Mouse (Mus musculus): ENCODE data around the gene Grhl1.
A peak's percentile ranks its signal among the peaks of the same experiment; 100 is the strongest.

The Grhl1 gene

DNA sequence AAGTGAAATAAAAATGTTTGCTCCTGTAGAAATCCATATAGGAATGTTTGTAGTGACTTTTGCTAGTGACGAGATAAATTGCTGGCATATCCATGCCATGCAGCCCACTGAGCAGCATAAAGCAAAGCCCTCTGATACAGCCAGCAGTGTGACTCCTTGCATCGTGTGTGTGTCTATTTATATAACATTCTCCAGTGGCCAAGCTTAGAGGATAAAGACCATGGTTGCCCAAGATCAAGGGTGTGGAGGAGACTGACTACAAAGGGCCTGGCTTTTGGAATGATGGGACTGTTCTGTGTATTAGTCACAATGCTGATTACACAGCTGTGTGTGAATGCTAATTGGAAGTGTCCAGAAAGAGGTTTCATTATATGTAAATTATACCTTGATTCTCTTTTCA, 19.6 kb upstream of the Grhl1 start:
- H3K27me3 ChIP-seq (ENCODE audit: insufficient read depth, low read length), result no peaks in the 10 kb centered on the region
- H3K36me3 ChIP-seq (ENCODE audit: insufficient read depth, low read length), result peaks cover 39% of the 10 kb centered on the region
- H3K4me1 ChIP-seq (replicated peaks; ENCODE audit: low read depth, low read length), result no peaks in the 10 kb centered on the region
- H3K9me3 ChIP-seq (ENCODE audit: low read length), result no peaks in the 10 kb centered on the region
- no peak for TF ChIP-seq CTCF (conservative IDR thresholded peaks at IDR 0.05; ENCODE audit: low read length)
- TF ChIP-seq NANOG (IDR thresholded peaks at IDR 0.05; ENCODE audit: borderline replicate concordance, low read length), result no peak
- TF ChIP-seq POU5F1 (IDR thresholded peaks at IDR 0.05; ENCODE audit: borderline replicate concordance, low read length), result no peak
- H3K4me3 ChIP-seq (replicated peaks; ENCODE audit: low read length), result no peak overlapping the region

DNA sequence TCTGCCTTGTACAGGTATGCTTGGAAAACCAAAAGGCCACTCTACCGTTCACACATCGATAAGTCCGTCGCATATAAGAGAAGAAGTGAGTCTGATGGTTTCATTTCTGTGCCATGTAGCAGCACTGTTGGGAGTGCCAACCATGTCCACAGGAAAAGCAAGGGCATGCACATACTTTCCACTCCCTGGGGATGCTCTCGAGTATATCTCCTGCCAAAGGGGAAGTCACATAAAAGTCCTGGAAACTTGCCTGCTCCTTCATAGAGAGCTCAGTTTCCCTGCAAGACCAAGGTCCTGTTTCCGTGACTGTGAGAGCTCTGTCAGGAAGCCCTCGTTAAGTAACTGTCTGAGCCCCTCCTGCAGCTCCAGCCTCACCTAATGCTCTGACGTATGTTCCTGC, 16.1 kb upstream of the Grhl1 start:
- H3K9me3 ChIP-seq (ENCODE audit: low read length), result no peaks in the 10 kb centered on the region
- no peaks in the 10 kb centered on the region for H3K27me3 ChIP-seq (ENCODE audit: insufficient read depth, low read length)
- no peak for TF ChIP-seq POU5F1 (IDR thresholded peaks at IDR 0.05; ENCODE audit: borderline replicate concordance, low read length)
- H3K4me3 ChIP-seq (replicated peaks; ENCODE audit: low read length), result no peak overlapping the region
- H3K36me3 ChIP-seq (ENCODE audit: insufficient read depth, low read length), result peaks cover 32% of the 10 kb centered on the region
- H3K4me1 ChIP-seq (replicated peaks; ENCODE audit: low read depth, low read length), result no peaks in the 10 kb centered on the region

DNA sequence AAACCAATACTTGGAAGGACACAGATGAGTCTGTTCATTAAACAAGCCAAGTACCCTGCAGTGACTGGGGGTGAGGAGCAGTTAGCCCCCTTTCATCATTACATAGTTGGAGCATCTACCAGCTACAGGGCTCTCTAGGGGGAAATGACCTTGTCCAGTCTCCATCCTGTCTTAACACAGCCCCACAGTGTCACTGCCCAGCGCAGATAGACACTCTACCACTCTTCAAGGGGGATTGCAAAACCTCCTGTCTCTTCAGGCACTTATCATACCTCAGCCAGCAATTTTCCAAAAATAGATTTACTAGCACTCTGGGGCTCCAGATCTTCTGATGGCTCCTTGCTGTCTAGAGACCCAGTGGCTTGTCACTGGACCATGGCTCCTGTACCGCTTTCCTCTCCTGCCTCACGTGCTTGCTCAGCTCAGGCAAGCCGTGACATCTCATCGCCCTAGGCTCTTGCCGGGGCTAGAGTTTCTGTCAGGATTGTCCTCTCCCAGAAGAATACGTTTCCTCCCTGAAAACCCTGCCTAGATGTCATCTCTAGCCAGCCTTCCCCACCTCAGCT, 8.6 kb upstream of the Grhl1 start:
- peaks cover 10% of the 10 kb centered on the region; the same call in 1 of the 2 replicates for H3K27me3 ChIP-seq (ENCODE audit: insufficient read depth, low read length)
- H3K4me3 ChIP-seq (replicated peaks; ENCODE audit: low read length), result no peak overlapping the region
- no peak for TF ChIP-seq NANOG (IDR thresholded peaks at IDR 0.05; ENCODE audit: borderline replicate concordance, low read length)
- TF ChIP-seq POU5F1 (IDR thresholded peaks at IDR 0.05; ENCODE audit: borderline replicate concordance, low read length), result no peak
- no peak for TF ChIP-seq CTCF (conservative IDR thresholded peaks at IDR 0.05; ENCODE audit: low read length)
- no peaks in the 10 kb centered on the region for H3K9me3 ChIP-seq (ENCODE audit: low read length)
- H3K4me1 ChIP-seq (replicated peaks; ENCODE audit: low read depth, low read length), result peaks cover 15% of the 10 kb centered on the region
- peaks cover 3% of the 10 kb centered on the region; the same call in 1 of the 2 replicates for H3K36me3 ChIP-seq (ENCODE audit: insufficient read depth, low read length)

DNA sequence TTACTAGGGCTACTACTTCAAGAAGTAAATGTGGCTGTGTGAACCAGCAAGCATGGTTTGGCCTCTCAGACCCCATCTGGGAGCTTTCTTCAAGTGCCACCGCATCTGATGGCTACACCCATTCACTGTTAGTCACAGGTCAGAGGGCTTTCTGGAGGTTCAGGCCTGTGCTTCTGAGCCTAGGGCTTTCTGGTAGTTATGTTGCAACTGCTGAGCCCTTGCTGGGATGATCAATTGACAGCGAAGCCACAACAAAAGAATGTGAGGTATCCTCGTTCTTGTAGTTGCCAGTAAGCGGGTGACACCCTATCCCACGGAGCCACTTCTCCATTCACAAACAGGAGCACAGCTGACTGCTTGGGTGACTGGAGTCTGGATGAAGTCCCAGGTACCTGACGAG, 6.8 kb upstream of the Grhl1 start:
- H3K4me1 ChIP-seq (replicated peaks; ENCODE audit: low read depth, low read length), result peaks cover 15% of the 10 kb centered on the region
- TF ChIP-seq NANOG (IDR thresholded peaks at IDR 0.05; ENCODE audit: borderline replicate concordance, low read length) (no peak), CTCF (conservative IDR thresholded peaks at IDR 0.05; ENCODE audit: low read length) (no peak)
- H3K9me3 ChIP-seq (ENCODE audit: low read length), result no peaks in the 10 kb centered on the region
- no peaks in the 10 kb centered on the region for H3K36me3 ChIP-seq (ENCODE audit: insufficient read depth, low read length)
- H3K4me3 ChIP-seq (replicated peaks; ENCODE audit: low read length), result no peak overlapping the region
- H3K27me3 ChIP-seq (ENCODE audit: insufficient read depth, low read length), result peaks cover 12% of the 10 kb centered on the region

DNA sequence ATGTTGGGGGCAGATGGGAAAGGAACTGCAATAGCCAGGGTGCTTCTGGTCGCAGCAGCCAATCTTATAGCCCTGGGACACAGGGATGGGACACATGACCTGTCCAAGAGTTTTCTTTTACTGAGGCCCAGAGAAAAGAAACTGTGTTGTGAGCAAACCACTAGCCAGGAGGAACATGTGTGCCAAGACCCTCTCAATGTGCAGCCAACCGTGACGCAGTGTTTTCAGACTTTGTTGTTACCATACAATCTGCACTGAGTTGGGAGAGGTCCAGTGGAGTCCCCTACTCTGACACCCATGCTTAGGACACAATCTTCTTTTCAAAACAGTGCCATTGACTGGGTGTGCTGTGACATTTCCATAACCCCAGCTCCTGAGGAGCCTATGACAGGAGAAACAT, 4.5 kb upstream of the Grhl1 start:
- no peak overlapping the region for H3K4me3 ChIP-seq (replicated peaks; ENCODE audit: low read length)
- peaks cover 24% of the 10 kb centered on the region for H3K4me1 ChIP-seq (replicated peaks; ENCODE audit: low read depth, low read length)
- H3K36me3 ChIP-seq (ENCODE audit: insufficient read depth, low read length), result no peaks in the 10 kb centered on the region
- H3K27me3 ChIP-seq (ENCODE audit: insufficient read depth, low read length), result peaks cover 27% of the 10 kb centered on the region
- TF ChIP-seq NANOG (IDR thresholded peaks at IDR 0.05; ENCODE audit: borderline replicate concordance, low read length) (no peak), POU5F1 (IDR thresholded peaks at IDR 0.05; ENCODE audit: borderline replicate concordance, low read length) (no peak), CTCF (conservative IDR thresholded peaks at IDR 0.05; ENCODE audit: low read length) (no peak)
- no peaks in the 10 kb centered on the region for H3K9me3 ChIP-seq (ENCODE audit: low read length)

DNA sequence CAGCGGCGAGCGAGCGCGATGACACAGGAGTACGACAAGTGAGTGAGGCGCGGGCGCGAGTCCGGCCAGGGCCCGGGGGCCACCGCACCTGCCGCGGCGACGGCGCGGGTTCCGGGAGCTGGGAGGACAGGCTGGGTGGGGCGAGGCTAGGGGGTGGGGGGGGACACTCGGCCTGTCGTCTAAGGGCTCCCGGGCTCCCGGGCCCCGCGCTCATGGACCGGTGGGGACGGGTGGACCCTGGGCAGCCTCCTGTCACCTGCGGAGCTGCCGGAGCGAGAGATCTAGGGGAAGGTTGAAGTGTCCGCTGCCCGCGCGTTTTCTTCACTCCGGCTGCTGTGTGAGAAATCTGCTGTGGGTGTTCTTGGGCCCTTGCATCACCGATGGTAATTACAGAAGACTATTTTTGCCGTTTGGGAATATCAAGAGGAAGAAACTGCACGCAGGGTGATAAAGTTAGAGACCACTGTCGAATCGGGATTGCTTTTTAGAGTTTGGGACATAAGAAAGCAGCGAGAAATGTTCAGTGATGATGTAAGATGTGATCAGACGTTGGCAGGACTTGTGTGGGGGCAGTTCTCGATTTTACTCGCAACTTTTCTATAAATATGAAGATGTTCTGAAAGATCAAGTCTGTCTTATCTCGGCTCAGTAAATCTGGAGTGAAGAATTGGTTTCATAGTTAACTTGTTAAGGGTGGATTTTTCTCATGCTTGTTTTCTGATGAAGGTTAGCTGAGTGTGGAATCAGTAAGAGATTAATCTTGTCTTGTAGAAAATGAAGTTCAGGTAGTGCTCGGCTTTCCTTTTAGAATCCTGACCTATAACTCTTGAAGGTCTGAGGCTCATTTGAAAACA, 565 bp downstream of the Grhl1 start:
- peak overlapping the region; percentile 84 for H3K4me3 ChIP-seq (replicated peaks; ENCODE audit: low read length)
- peaks cover 28% of the 10 kb centered on the region for H3K27me3 ChIP-seq (ENCODE audit: insufficient read depth, low read length)
- no peak for TF ChIP-seq NANOG (IDR thresholded peaks at IDR 0.05; ENCODE audit: borderline replicate concordance, low read length)
- TF ChIP-seq CTCF (conservative IDR thresholded peaks at IDR 0.05; ENCODE audit: low read length), result no peak
- no peak for TF ChIP-seq POU5F1 (IDR thresholded peaks at IDR 0.05; ENCODE audit: borderline replicate concordance, low read length)
- peaks cover 11% of the 10 kb centered on the region for H3K36me3 ChIP-seq (ENCODE audit: insufficient read depth, low read length)
- no peaks in the 10 kb centered on the region for H3K9me3 ChIP-seq (ENCODE audit: low read length)
- H3K4me1 ChIP-seq (replicated peaks; ENCODE audit: low read depth, low read length), result peaks cover 24% of the 10 kb centered on the region

DNA sequence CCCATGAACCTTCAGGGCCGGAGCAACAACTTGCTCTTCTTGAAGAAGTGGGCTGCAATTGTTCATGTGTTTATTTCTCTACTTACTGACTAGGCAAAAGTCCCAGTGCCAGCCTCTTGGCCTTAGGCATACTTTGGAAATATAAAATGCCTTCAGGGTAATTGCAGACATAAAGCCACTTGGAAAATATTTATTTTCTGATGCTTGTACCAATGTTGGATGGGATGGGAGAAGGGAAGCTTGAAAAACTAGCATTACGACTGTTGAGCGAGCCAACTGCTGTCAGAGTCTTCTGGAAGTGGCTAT, 1.1 kb downstream of the Grhl1 start:
- Histone ChIP-seq H3K9me3 (ENCODE audit: low read length) (no peaks in the 10 kb centered on the region), H3K27me3 (ENCODE audit: insufficient read depth, low read length) (peaks cover 27% of the 10 kb centered on the region), H3K36me3 (ENCODE audit: insufficient read depth, low read length) (peaks cover 15% of the 10 kb centered on the region), H3K4me3 (replicated peaks; ENCODE audit: low read length) (no peak overlapping the region), H3K4me1 (replicated peaks; ENCODE audit: low read depth, low read length) (peaks cover 24% of the 10 kb centered on the region)
- no peak for TF ChIP-seq NANOG (IDR thresholded peaks at IDR 0.05; ENCODE audit: borderline replicate concordance, low read length)
- TF ChIP-seq POU5F1 (IDR thresholded peaks at IDR 0.05; ENCODE audit: borderline replicate concordance, low read length), result no peak
- TF ChIP-seq CTCF (conservative IDR thresholded peaks at IDR 0.05; ENCODE audit: low read length), result no peak

DNA sequence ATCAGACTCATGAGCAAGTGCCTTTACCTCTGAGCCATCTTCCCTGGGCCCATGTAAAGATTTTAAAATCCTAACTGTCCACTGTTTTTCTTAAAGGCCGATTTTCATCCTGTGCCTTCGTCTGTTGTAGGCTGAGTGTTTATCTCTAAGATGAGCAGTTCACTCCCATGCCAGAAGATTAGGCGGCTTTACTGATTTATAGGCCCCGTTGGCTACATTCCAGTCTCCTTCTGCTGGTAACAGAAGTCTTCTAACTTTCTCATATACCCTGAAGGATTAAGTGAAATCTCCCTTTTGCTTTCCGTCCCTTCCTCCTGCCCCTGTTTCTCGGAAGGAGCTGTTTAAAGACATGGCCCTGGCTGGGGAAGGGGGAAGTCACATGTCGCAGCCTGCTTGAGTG, 2.8 kb downstream of the Grhl1 start:
- Histone ChIP-seq H3K27me3 (ENCODE audit: insufficient read depth, low read length) (peaks cover 27% of the 10 kb centered on the region), H3K4me1 (replicated peaks; ENCODE audit: low read depth, low read length) (peaks cover 24% of the 10 kb centered on the region), H3K36me3 (ENCODE audit: insufficient read depth, low read length) (peaks cover 19% of the 10 kb centered on the region), H3K4me3 (replicated peaks; ENCODE audit: low read length) (no peak overlapping the region), H3K9me3 (ENCODE audit: low read length) (no peaks in the 10 kb centered on the region)
- TF ChIP-seq CTCF (conservative IDR thresholded peaks at IDR 0.05; ENCODE audit: low read length) (no peak), POU5F1 (IDR thresholded peaks at IDR 0.05; ENCODE audit: borderline replicate concordance, low read length) (no peak), NANOG (IDR thresholded peaks at IDR 0.05; ENCODE audit: borderline replicate concordance, low read length) (no peak)

DNA sequence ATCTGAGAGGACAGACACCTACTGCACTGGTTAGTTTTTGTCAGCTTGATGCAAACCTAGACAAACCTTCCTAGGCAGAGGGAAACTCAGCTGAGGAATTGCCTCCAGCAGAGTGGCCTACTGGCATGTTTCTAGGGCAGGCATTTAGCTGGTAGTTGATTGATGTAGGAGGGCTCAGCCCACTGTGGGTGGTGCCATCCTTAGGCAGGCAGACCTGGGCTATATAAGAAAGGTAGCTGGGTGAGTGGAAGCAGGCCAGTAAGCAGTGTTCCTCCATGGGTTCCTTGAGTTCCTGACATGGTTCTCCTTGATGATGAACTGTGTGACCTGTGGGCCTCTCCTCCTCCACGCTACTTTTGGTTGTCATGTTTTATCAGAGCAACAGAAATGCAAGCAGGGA, 8.4 kb downstream of the Grhl1 start:
- H3K27me3 ChIP-seq (ENCODE audit: insufficient read depth, low read length), result no peaks in the 10 kb centered on the region
- TF ChIP-seq NANOG (IDR thresholded peaks at IDR 0.05; ENCODE audit: borderline replicate concordance, low read length) (no peak), CTCF (conservative IDR thresholded peaks at IDR 0.05; ENCODE audit: low read length) (no peak), POU5F1 (IDR thresholded peaks at IDR 0.05; ENCODE audit: borderline replicate concordance, low read length) (no peak)

More for the DNA sequence above, 8.4 kb downstream of the Grhl1 start:
- no peaks in the 10 kb centered on the region for H3K9me3 ChIP-seq (ENCODE audit: low read length)
- H3K4me1 ChIP-seq (replicated peaks; ENCODE audit: low read depth, low read length), result 0 out of 2 replicates have a peak, but pooled peaks cover 5% of the 10 kb centered on the region
- no peak overlapping the region for H3K4me3 ChIP-seq (replicated peaks; ENCODE audit: low read length)
- H3K36me3 ChIP-seq (ENCODE audit: insufficient read depth, low read length), result peaks cover 53% of the 10 kb centered on the region
